Mouse (Mus musculus): ENCODE results near the gene Zc3h14.

DNA sequence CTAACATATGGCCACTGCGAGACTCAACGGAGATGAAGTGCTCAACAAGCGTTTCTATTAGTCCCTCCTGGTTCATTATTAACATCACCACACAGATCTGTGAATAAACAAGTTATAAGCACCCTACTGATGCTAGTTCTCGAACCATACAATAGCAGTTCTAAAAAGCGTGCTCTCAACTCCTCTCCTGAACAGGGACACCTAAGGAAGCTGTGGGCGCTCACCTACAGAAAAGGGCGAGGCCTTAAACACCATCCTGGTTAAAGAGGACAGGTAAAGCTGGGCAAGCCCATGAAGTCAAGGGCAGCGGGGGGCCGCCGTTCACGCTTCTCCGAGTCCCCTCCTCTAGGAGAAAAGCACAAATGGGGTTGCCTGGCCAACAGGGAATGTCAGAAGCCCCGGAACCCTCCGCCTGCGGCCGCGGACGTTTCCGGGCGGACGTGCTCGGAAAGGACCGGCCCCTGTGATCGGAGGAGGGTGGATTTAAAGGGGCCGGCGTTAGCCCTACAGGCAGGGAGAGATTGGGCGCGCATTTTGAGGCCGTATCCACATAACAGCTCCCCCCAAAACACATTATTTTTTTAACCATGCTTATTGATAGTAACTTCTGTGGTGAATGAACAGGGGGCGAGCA, 12.4 kb upstream of the Zc3h14 start:
- TF ChIP-seq CTCF (conservative IDR thresholded peaks at IDR 0.05 in 1 of 2, IDR thresholded peaks at IDR 0.05 in 1 of 2; ENCODE audit: low read depth in 2 of 2, low read length in 2 of 2) (0 out of 4 replicates have a peak, but pooled peaks of 1 of the 2 experiments have one; percentile 1), MEF2A (IDR thresholded peaks at IDR 0.05; ENCODE audit: borderline replicate concordance, low read depth, low read length) (peak; percentile 80), PAX5 (IDR thresholded peaks at IDR 0.05; ENCODE audit: low read length) (no peak), JUND (conservative IDR thresholded peaks at IDR 0.05; ENCODE audit: low read depth, low read length) (no peak; the same call in 1 of the 2 replicates), MYC (IDR thresholded peaks at IDR 0.05; ENCODE audit: low read depth, low read length) (peak; percentile 62; the same call in 1 of the 2 replicates), POLR2A (IDR thresholded peaks at IDR 0.05; ENCODE audit: low read depth, low read length) (peak; percentile 70), ZC3H11A (IDR thresholded peaks at IDR 0.05; ENCODE audit: low read depth, low read length) (no peak), ETS1 (conservative IDR thresholded peaks at IDR 0.05; ENCODE audit: low read depth, low read length) (peak; percentile 45)
